Comparison of ENCODE assay signal across 8 mouse cellular contexts in genomic region chrX:136743459-136743858, GRCm38 (mm10). TPM values are rescaled to one million over a fixed set of nuclear protein-coding genes. Genes with fewer than 3 reads are reported as not detected.
DNase-seq lines count a peak whose midpoint lies in the region; ATAC-seq and TF ChIP-seq lines count a peak whose summit lies in the region.

Gene Morf4l2 (minus strand): TSS chrX:136743690.

- peak within 1 kb of the TSS; percentile 59 for H3K4me2 ChIP-seq in hindbrain, embryonic 14.5 days (replicated peaks)
- peak within 1 kb of the TSS; percentile 77 for H3K4me2 ChIP-seq in liver, embryonic 14.5 days (ENCODE audit: low read depth)

- TF ChIP-seq EP300 in liver, embryonic 14.5 days (IDR thresholded peaks at IDR 0.05; ENCODE audit: low read depth): no peak

- 94% methylated on average over 12 of the region's 12 CpGs for WGBS in hindbrain, embryonic 14.5 days
- WGBS in liver, embryonic 14.5 days (ENCODE audit: insufficient replicate concordance): 68% methylated on average over 12 of the region's 12 CpGs

- peak within 1 kb of the TSS; percentile 76 for H3K4me3 ChIP-seq in gastrocnemius, adult 2 months
- H3K4me3 ChIP-seq in hindbrain, embryonic 14.5 days (replicated peaks; ENCODE audit: low read length): peak within 1 kb of the TSS; percentile 54
- H3K4me3 ChIP-seq in liver, embryonic 14.5 days (ENCODE audit: insufficient read depth in 1 of 2, low read depth in 2 of 2, low read length in 2 of 2): peak within 1 kb of the TSS; percentile 64 to 80
- peak within 1 kb of the TSS; percentile 95 for H3K4me3 ChIP-seq in testis, adult 2 months (ENCODE audit: control insufficient read depth, low read depth, low read length)

- TF ChIP-seq POLR2A in testis, adult 2 months (IDR thresholded peaks at IDR 0.05; ENCODE audit: control insufficient read depth, low read depth, low read length): no peak

- TF ChIP-seq CTCF in gastrocnemius, adult 2 months (IDR thresholded peaks at IDR 0.05): no peak
- TF ChIP-seq CTCF in liver, embryonic 14.5 days (IDR thresholded peaks at IDR 0.05; ENCODE audit: low read depth): no peak
- no peak for TF ChIP-seq CTCF in testis, adult 2 months (IDR thresholded peaks at IDR 0.05; ENCODE audit: control insufficient read depth, insufficient read depth, insufficient replicate concordance, low read depth, low read length)

- H3K4me1 ChIP-seq in hindbrain, embryonic 14.5 days (replicated peaks; ENCODE audit: control insufficient read depth, insufficient read depth, low read length): peaks cover 6% of the 10 kb centered on the region; the same call in 1 of the 2 replicates
- peaks cover 0 to 2% of the 10 kb centered on the region in 2 experiments; a peak in 1 of 4 replicates for H3K4me1 ChIP-seq in liver, embryonic 14.5 days (replicated peaks; ENCODE audit: control insufficient read depth in 2 of 2, insufficient read depth in 2 of 2, low read length in 1 of 2)
- H3K4me1 ChIP-seq in testis, adult 2 months (ENCODE audit: control insufficient read depth, insufficient read depth, low read length): no peaks in the 10 kb centered on the region

- no peak for DNase-seq in layer of hippocampus, adult 18-20 months (ENCODE audit: low spot score in 2 of 2)
- no peak for DNase-seq in layer of hippocampus, adult 11-12 months (ENCODE audit: low spot score)
- no peak for DNase-seq in adrenal gland, postnatal 14 days
- no peak for DNase-seq in gastrocnemius, adult 2 months
- DNase-seq in hindbrain, embryonic 14.5 days (ENCODE audit: low spot score): no peak
- DNase-seq in liver, embryonic 14.5 days (ENCODE audit: low read depth in 3 of 3, low spot score in 3 of 3): no peak
- no peak for DNase-seq in c-Kit-positive CD71-positive TER-119-positive erythroid progenitor cells, embryonic 14.5 days (ENCODE audit: low spot score)

- H3K9me3 ChIP-seq in hindbrain, embryonic 14.5 days (ENCODE audit: control insufficient read depth, low read length): no peaks in the 10 kb centered on the region
- no peaks in the 10 kb centered on the region for H3K9me3 ChIP-seq in liver, embryonic 14.5 days (ENCODE audit: control insufficient read depth, low read length)

- H3K27me3 ChIP-seq in hindbrain, embryonic 14.5 days (ENCODE audit: control insufficient read depth, insufficient read depth, low read length): no peaks in the 10 kb centered on the region
- no peaks in the 10 kb centered on the region for H3K27me3 ChIP-seq in liver, embryonic 14.5 days (ENCODE audit: control insufficient read depth, insufficient read depth, low read length)
- H3K27me3 ChIP-seq in testis, adult 2 months (ENCODE audit: control insufficient read depth, insufficient read depth, low read length): no peaks in the 10 kb centered on the region

- ATAC-seq in hindbrain, embryonic 14.5 days (ENCODE audit: low FRiP score): no peak
- no peak for ATAC-seq in liver, embryonic 14.5 days (ENCODE audit: insufficient read depth)

- peak within 1 kb of the TSS; percentile 96 for H3K27ac ChIP-seq in gastrocnemius, adult 2 months
- peak within 1 kb of the TSS; percentile 91 for H3K27ac ChIP-seq in hindbrain, embryonic 14.5 days
- peak within 1 kb of the TSS; percentile 68; the same call in 1 of the 2 replicates for H3K27ac ChIP-seq in liver, embryonic 14.5 days
- peak within 1 kb of the TSS; percentile 96 for H3K27ac ChIP-seq in testis, adult 2 months (ENCODE audit: control insufficient read depth, insufficient read depth, low read depth, low read length)

- intact Hi-C loops in gastrocnemius, adult 2 months (cut with DNase I): loop anchor here (5.0 to 10.0 kb wide), 4 partner anchors 79 to 399 kb away; partner anchors contain the start of genes Fam199x and Plp1

- H3K9ac ChIP-seq in hindbrain, embryonic 14.5 days: peak within 1 kb of the TSS; percentile 62; the same call in 1 of the 2 replicates
- peak within 1 kb of the TSS; percentile 63 for H3K9ac ChIP-seq in liver, embryonic 14.5 days (replicated peaks)

- peaks cover 6% of the 10 kb centered on the region; the same call in 1 of the 2 replicates for H3K36me3 ChIP-seq in hindbrain, embryonic 14.5 days (replicated peaks; ENCODE audit: control insufficient read depth, insufficient read depth)
- H3K36me3 ChIP-seq in liver, embryonic 14.5 days (replicated peaks; ENCODE audit: control insufficient read depth, insufficient read depth, low read depth): no peaks in the 10 kb centered on the region
- no peaks in the 10 kb centered on the region for H3K36me3 ChIP-seq in testis, adult 2 months (ENCODE audit: control insufficient read depth, insufficient read depth, low read length)

RNA-seq across cellular contexts. Expression of gene Morf4l2, which starts in this region (rescaled TPM):
- 100 to 1,000 TPM; 362 to 377 TPM for total RNA-seq in layer of hippocampus, adult 18-20 months (2021)
- total RNA-seq in adrenal gland, postnatal 14 days (2021): 321 and 346 TPM in 2 replicates
- 100 to 1,000 TPM; 157 to 173 TPM for total RNA-seq in gastrocnemius, adult 2 months (2021)
- polyA plus RNA-seq in hindbrain, embryonic 14.5 days (2014; fragmentation: Nextera tagmentation; extraction: Ambion mirVana): 545 and 593 TPM in 2 replicates
- polyA plus RNA-seq in liver, embryonic 14.5 days (2012; rRNA removed): 73.8 and 111 TPM in 2 replicates
- 191 and 193 TPM in 2 replicates for polyA plus RNA-seq in liver, embryonic 14.5 days (2014; fragmentation: Nextera tagmentation; extraction: Ambion mirVana)
- 20.4 and 22.6 TPM in 2 replicates for polyA plus RNA-seq in testis, adult 2 months (2012; rRNA removed)
